Mouse (Mus musculus): ENCODE measurements around the gene Myo10.

Myo10 gene

GRCm38 (mm10) chr15:25620560-25620959 lies 1.8 kb upstream of the Myo10 start:
- no peak for DNase-seq

- DNase-seq, result no peak
Measured at GRCm38 (mm10) chr15:25621351-25622199, 750 bp upstream of the Myo10 start.

DNA sequence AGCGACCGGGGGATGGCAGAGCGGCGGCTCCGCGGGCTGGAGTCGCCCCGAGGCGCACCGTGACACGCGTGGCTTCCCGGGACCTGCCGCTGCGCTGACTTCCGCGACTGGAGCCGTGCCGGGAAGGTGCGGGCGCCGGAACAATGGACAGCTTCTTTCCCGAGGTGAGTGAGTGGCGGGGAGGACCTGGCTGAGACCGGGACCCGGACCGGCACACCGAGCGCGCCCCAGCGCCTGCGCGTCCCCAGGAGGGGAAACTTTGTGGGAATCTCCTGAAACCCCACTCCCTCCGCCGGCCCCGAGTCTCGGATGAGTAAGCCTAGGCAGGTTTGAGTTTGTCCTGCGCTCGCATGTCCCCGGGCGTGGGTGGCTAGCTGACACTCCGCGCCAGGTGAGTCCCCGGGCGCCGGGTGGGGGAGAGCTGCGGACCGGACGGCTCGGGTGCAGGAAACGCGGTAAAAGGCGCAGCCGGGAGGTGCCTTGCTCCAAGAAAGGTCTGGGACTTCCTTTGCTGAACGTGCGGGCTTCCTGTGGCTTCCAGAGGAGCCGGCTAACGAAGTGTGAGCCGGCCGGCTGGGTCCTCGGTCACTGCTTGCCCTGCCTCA lies 644 bp downstream of the Myo10 start:
- peak; percentile 14 for DNase-seq

DNA sequence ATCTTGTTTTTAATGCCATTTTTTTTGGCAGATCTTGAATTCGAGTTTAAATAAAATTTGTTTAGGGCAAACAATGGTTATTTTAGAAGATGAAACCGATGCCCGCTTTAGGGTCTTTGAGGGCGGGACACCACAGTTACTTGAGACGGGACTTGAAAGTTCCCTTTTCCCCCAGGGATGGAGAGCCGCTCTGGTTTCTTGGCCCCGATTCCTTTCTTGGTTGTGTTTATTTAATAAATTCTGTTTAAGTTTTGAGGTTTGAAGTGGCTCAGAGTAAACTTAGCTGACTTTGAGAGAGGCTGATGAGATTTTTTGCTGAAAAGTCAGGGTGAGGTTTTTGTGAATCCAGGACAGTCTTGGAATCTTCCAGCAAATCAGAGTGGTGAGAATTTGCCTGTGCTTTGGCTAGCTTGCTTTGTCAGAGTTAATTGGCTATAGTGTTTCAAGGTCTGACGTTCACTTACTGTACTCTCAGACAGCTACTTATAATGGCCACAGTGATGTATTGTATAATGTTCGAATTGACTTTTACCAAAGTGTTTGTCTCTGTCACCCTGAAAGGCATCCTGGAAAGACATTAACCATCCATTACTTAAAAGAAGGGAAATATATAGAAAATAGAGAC lies 1.3 kb downstream of the Myo10 start:
- DNase-seq, result no peak

- DNase-seq, result no peak
Measured at GRCm38 (mm10) chr15:25624263-25624662, 1.9 kb downstream of the Myo10 start.

- no peak for DNase-seq
Measured at GRCm38 (mm10) chr15:25625471-25625870, 3.1 kb downstream of the Myo10 start.

- DNase-seq, result no peak
Measured at GRCm38 (mm10) chr15:25627012-25627411, 4.7 kb downstream of the Myo10 start.

- DNase-seq, result no peak
Measured at GRCm38 (mm10) chr15:25628251-25628650, 5.9 kb downstream of the Myo10 start.

DNA sequence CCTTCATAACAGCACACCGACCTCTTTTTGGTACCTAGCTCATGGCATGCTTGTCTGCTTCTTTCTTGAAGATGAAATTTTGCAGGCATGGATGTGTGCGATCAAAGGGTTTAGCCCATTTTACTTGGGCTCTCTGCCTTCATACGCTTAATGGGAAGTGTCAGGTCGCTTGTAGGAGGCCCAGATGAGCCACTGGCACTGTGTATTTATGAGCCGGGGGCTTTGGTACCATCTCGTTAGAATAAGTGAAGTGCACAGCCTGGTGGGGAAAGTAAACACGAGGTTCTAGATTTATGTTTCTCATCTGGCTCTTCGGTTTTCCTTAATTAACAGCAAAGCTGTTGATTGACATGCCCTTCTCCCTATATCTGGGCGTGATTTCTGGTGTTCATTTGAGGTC lies 8.4 kb downstream of the Myo10 start:
- DNase-seq, result no peak

DNA sequence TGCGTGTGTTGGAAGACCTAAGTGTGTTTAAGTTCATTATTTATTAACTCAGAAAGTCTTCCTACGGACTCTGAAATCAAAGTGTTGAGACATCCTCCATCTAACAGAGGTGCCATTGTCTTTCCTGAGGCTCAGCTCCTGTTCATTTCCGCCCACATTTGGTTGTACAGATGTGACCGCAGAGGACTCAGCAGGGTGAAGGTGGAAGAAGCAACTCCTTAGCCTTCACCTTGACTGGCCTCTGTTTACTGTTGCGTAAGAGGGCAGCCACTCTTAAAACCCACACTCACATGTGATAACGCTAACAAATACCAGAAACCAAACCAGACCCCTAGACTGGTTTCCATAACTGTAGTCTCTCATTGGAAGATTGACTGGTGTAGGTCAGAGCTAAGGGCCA lies 9.0 kb downstream of the Myo10 start:
- DNase-seq, result no peak

GRCm38 (mm10) chr15:25632902-25633301 lies 10.6 kb downstream of the Myo10 start:
- DNase-seq, result no peak

DNA sequence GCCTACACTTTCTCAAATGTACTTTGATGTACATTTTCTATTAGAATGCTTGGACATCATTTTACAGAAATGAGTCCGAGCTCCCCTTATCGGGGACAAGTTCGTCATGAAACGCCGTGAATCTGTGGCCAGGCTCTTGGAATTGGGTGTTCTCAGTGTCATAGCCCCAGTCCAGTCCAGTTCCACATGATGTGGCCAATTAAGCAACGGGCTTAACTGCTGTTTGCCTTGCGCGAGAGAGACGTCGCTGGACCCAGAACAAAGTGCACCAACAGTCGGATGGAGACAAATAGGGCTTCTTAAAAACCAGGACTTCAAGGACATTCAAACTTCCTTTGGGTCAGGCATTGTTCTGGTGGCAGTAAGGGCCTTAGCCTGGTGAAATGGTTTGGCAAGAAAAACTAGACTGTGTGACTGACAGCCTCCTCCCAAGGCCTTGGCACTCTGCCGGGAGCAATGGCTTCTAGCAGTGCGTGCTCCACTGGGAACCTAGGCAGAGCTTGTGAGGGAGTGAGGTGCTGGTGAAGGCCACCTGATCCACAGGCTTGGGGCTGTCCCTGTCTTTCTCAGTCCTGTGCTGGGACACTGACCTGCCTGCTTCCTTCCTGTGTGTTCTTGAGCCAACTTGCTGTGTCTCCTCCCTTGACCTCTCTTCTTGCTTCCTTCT lies 11.5 kb downstream of the Myo10 start:
- DNase-seq, result no peak

DNA sequence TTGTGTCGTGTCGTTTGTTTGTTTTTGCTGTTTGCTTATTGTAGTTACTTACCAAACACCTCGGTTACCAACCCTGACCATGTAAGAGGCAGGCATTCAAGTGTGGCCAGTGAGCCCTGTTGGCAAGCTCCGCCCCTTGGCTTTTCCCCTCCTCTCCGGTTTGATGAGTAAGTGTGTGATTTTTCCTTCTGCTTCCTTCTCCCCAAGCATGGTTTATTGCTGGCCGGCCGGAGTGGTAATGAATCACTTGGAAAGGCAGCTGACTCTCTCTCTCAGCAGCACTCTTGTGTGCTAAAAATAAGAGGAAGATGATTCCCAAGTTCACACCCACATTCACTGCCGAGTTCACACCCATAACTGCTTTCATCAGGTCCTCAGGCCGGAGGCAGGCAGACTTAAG lies 15.4 kb downstream of the Myo10 start:
- DNase-seq, result peak; percentile 27

- DNase-seq, result no peak
Measured at GRCm38 (mm10) chr15:25639217-25639616, 16.9 kb downstream of the Myo10 start.

- DNase-seq, result no peak
Measured at GRCm38 (mm10) chr15:25640840-25641752, 18.8 kb downstream of the Myo10 start.

GRCm38 (mm10) chr15:25642214-25643058 lies 20.1 kb downstream of the Myo10 start:
- peak; percentile 22 for DNase-seq

GRCm38 (mm10) chr15:25645862-25646261 lies 23.5 kb downstream of the Myo10 start:
- no peak for DNase-seq

DNA sequence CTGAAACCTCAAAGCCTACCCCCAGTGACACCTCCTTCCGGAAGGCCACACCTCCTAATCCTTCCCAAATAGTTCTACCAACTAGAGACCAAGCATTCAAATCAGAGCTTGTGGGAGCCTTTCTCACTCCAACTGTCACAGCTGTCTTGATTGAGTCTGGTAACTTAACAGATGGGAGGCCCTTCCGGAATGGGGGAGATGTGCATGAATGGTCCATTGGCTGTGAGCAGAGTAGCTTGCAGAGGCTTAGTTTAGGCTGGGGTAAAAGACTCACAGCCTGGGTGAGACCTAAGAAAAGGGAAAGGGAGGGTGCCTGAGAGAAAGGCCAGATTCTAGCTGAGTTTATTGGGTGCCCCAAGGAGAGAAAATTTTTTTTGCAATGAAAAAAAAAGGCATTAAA lies 26.0 kb downstream of the Myo10 start:
- no peak for DNase-seq

DNA sequence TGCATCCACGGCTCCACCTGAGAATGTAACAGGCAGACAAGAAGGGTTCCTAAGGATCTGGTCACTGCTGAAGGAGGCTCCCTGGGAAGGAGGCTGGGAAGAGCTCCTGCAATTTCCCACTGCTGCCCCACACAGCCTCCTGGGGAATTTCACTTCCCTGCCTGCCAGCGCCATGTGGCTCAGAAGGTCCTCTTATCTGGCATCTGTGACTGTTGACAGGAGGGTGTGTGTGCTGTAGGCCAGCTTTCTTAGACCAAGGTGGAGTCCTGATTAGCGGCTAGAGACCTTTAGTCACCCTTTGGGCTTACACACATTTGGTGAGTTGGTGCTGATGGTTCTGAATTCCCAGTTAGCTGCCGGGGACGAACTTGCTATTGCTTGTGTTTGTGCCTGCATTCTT lies 28.0 kb downstream of the Myo10 start:
- DNase-seq, result no peak

- DNase-seq, result no peak
Measured at GRCm38 (mm10) chr15:25651820-25652219, 29.5 kb downstream of the Myo10 start.

- no peak for DNase-seq
Measured at GRCm38 (mm10) chr15:25652368-25652767, 30.0 kb downstream of the Myo10 start.
